Mouse (Mus musculus) brain, embryonic 14.5 days (tissue): ENCODE measurements around the gene Grap.
"Not testable (repeated sequence)": the region's sequence is repeated elsewhere in the genome, so short reads cannot be mapped to it uniquely, and the experiment has no call there.

Experiments
- CTCF ChIP-seq: fragments of 200-500 bp; IDR thresholded peaks from 2 replicates; pipeline ENCODE4 v1.5.1; 2012; ENCODE audit warnings: inconsistent platforms, mild to moderate bottlenecking, moderate library complexity, borderline replicate concordance; ENCODE audit not compliant: insufficient read depth, insufficient read length; ENCODE audit errors: extremely low read depth
- POLR2A ChIP-seq: fragments of 200-500 bp; IDR thresholded peaks from 2 replicates; pipeline ENCODE4 v1.6.1; 2012; ENCODE audit warnings: mild to moderate bottlenecking, inconsistent platforms, borderline replicate concordance; ENCODE audit not compliant: poor library complexity, insufficient read depth, insufficient read length, severe bottlenecking; ENCODE audit errors: extremely low read depth

GRCm38 (mm10) chr11:61640585-61640984, 12.5 kb upstream of the Grap start:
- TF ChIP-seq CTCF, POLR2A: not testable (repeated sequence)
